Mouse (Mus musculus) liver, embryonic 11.5 days (tissue): ENCODE measurements around the gene Pde8a. TPM values are rescaled to one million over a fixed set of nuclear protein-coding genes. Genes with fewer than 3 reads are reported as not detected.

Source experiments
- ATAC-seq: fragments of 200-750 bp; cut with Nextera tagmentation; replicated peaks from 2 replicates; pipeline ENCODE4 v1.8.0; 2017; ENCODE audit warnings: moderate number of reproducible peaks, mild to moderate bottlenecking, moderate TSS enrichment, moderate library complexity; ENCODE audit not compliant: low FRiP score
- DNase-seq: peaks from one replicate; pipeline ENCODE4 v3.0.0-alpha.2; 2017; ENCODE audit warnings: low spot score
- H3K27ac ChIP-seq: fragments of 300-500 bp; sonication (generic); 2 replicates; pipeline ENCODE4 v1.5.1; 2014; ENCODE audit warnings: mild to moderate bottlenecking, low read depth, low read length, control low read depth
- H3K27me3 ChIP-seq: fragments of 300-500 bp; sonication (generic); replicated peaks from 2 replicates; pipeline ENCODE4 v1.6.1; 2014; ENCODE audit warnings: low read length, mixed read lengths; ENCODE audit not compliant: control insufficient read depth, insufficient read depth
- H3K36me3 ChIP-seq: fragments of 300-500 bp; sonication (generic); 2 replicates; pipeline ENCODE4 v1.6.1; 2014; ENCODE audit warnings: mild to moderate bottlenecking, low read length, moderate library complexity, mixed read lengths; ENCODE audit not compliant: control insufficient read depth, insufficient read depth
- H3K4me1 ChIP-seq: fragments of 300-500 bp; sonication (generic); replicated peaks from 2 replicates; pipeline ENCODE4 v1.6.1; 2014; ENCODE audit warnings: low read length, mixed read lengths; ENCODE audit not compliant: control insufficient read depth, insufficient read depth
- H3K4me2 ChIP-seq: fragments of 300-500 bp; sonication (generic); 2 replicates; pipeline ENCODE4 v1.6.1; 2014; ENCODE audit warnings: mild to moderate bottlenecking, control low read depth, moderate library complexity
- H3K4me3 ChIP-seq: fragments of 300-500 bp; sonication (generic); 2 replicates; pipeline ENCODE4 v1.5.1; 2014; ENCODE audit warnings: low read depth, low read length, control low read depth
- H3K9ac ChIP-seq: fragments of 300-500 bp; sonication (generic); 2 replicates; pipeline ENCODE4 v1.6.1; 2014; ENCODE audit warnings: low read depth, low read length, control low read depth
- H3K9me3 ChIP-seq: fragments of 300-500 bp; sonication (generic); 2 replicates; pipeline ENCODE4 v1.6.1; 2016; ENCODE audit warnings: low read length, inconsistent platforms, mixed read lengths; ENCODE audit not compliant: control insufficient read depth
- WGBS: fragments of 180-500 bp; shearing (Covaris S2); extraction: QIAGEN DNeasy Blood & Tissue Kit; methylation state at CpG from one replicate; pipeline ENCODE4 v1.1.7; 2014; 5-methylcytosine and 5-hydroxymethylcytosine counted together
- polyA plus RNA-seq: library from polyadenylated mRNA; unstranded; fragments of >200 nt; fragmentation: Nextera tagmentation; extraction: Ambion mirVana; gene quantifications from 2 replicates; pipeline ENCODE4 v1.2.1, GENCODE M21; 2014

The Pde8a gene
- polyA plus RNA-seq, 1 experiment from 2014 or later: 1.9 TPM

GRCm38 (mm10) chr7:81261548-81261947 lies 48.2 kb downstream of the Pde8a start:
- Histone ChIP-seq H3K36me3 (no peaks in the 10 kb centered on the region), H3K9me3 (no peaks in the 10 kb centered on the region), H3K27ac (no peak overlapping the region), H3K4me1 (no peaks in the 10 kb centered on the region), H3K4me2 (no peak overlapping the region), H3K9ac (no peak overlapping the region), H3K27me3 (no peaks in the 10 kb centered on the region), H3K4me3 (no peak overlapping the region)
- 75% methylated on average over 7 of the region's 7 CpGs for WGBS
- no peak for DNase-seq
- no peak for ATAC-seq

- Histone ChIP-seq H3K36me3 (no peaks in the 10 kb centered on the region), H3K27ac (no peak overlapping the region), H3K9me3 (no peaks in the 10 kb centered on the region; the same call in 1 of the 2 replicates), H3K27me3 (no peaks in the 10 kb centered on the region), H3K4me2 (no peak overlapping the region), H3K9ac (no peak overlapping the region), H3K4me1 (no peaks in the 10 kb centered on the region), H3K4me3 (no peak overlapping the region)
- WGBS: 72% methylated on average over 3 of the region's 3 CpGs
- ATAC-seq (no peak), DNase-seq (no peak)
Measured at GRCm38 (mm10) chr7:81272908-81273307, 59.5 kb downstream of the Pde8a start.

- no peaks in the 10 kb centered on the region for H3K4me1 ChIP-seq
- WGBS: 64% methylated on average over 6 of the region's 6 CpGs
- H3K9ac ChIP-seq: no peak overlapping the region
- H3K27ac ChIP-seq: no peak overlapping the region
- H3K9me3 ChIP-seq: no peaks in the 10 kb centered on the region
- H3K36me3 ChIP-seq: no peaks in the 10 kb centered on the region
- H3K4me2 ChIP-seq: no peak overlapping the region
- no peaks in the 10 kb centered on the region for H3K27me3 ChIP-seq
- DNase-seq: no peak
- H3K4me3 ChIP-seq: no peak overlapping the region
- ATAC-seq: no peak
Measured at GRCm38 (mm10) chr7:81278966-81279365, 65.6 kb downstream of the Pde8a start.

GRCm38 (mm10) chr7:81281240-81281639 lies 67.8 kb downstream of the Pde8a start:
- ATAC-seq (no peak), DNase-seq (no peak)
- Histone ChIP-seq H3K4me1 (no peaks in the 10 kb centered on the region), H3K4me3 (no peak overlapping the region), H3K9ac (no peak overlapping the region), H3K27me3 (no peaks in the 10 kb centered on the region), H3K4me2 (no peak overlapping the region), H3K36me3 (no peaks in the 10 kb centered on the region), H3K9me3 (no peaks in the 10 kb centered on the region), H3K27ac (no peak overlapping the region)
- 67% methylated on average over 1 of the region's 1 CpGs for WGBS

- Histone ChIP-seq H3K4me1 (no peaks in the 10 kb centered on the region), H3K4me2 (no peak overlapping the region), H3K4me3 (no peak overlapping the region), H3K9me3 (no peaks in the 10 kb centered on the region), H3K9ac (no peak overlapping the region), H3K27me3 (no peaks in the 10 kb centered on the region), H3K27ac (no peak overlapping the region), H3K36me3 (no peaks in the 10 kb centered on the region)
- WGBS: 47% methylated on average over 7 of the region's 7 CpGs
- no peak for ATAC-seq
- DNase-seq: no peak
Measured at GRCm38 (mm10) chr7:81286456-81286855, 73.1 kb downstream of the Pde8a start.

- DNase-seq: no peak
Measured at GRCm38 (mm10) chr7:81286946-81287345, 73.5 kb downstream of the Pde8a start.

GRCm38 (mm10) chr7:81295169-81295568 lies 81.8 kb downstream of the Pde8a start:
- no peak for ATAC-seq

More at GRCm38 (mm10) chr7:81286946-81287345, 73.5 kb downstream of the Pde8a start:
- H3K9me3 ChIP-seq: no peaks in the 10 kb centered on the region
- WGBS: 63% methylated on average over 8 of the region's 8 CpGs
- H3K4me3 ChIP-seq: no peak overlapping the region
- no peaks in the 10 kb centered on the region for H3K36me3 ChIP-seq
- H3K4me2 ChIP-seq: no peak overlapping the region
- no peaks in the 10 kb centered on the region for H3K4me1 ChIP-seq
- H3K27ac ChIP-seq: no peak overlapping the region
- no peak overlapping the region for H3K9ac ChIP-seq
- H3K27me3 ChIP-seq: no peaks in the 10 kb centered on the region
- ATAC-seq: no peak

GRCm38 (mm10) chr7:81298206-81298605 lies 84.8 kb downstream of the Pde8a start:
- 44% methylated on average over 6 of the region's 6 CpGs for WGBS
- ATAC-seq (no peak), DNase-seq (no peak)
- Histone ChIP-seq H3K9me3 (no peaks in the 10 kb centered on the region), H3K4me3 (no peak overlapping the region), H3K27me3 (no peaks in the 10 kb centered on the region), H3K4me2 (no peak overlapping the region), H3K4me1 (no peaks in the 10 kb centered on the region), H3K27ac (no peak overlapping the region), H3K9ac (no peak overlapping the region), H3K36me3 (no peaks in the 10 kb centered on the region)

More at GRCm38 (mm10) chr7:81295169-81295568, 81.8 kb downstream of the Pde8a start:
- H3K9me3 ChIP-seq: no peaks in the 10 kb centered on the region
- no peak overlapping the region for H3K9ac ChIP-seq
- H3K4me1 ChIP-seq: no peaks in the 10 kb centered on the region
- WGBS: 82% methylated on average over 2 of the region's 2 CpGs
- no peak for DNase-seq
- H3K27ac ChIP-seq: no peak overlapping the region
- no peak overlapping the region for H3K4me3 ChIP-seq
- H3K4me2 ChIP-seq: no peak overlapping the region
- H3K27me3 ChIP-seq: no peaks in the 10 kb centered on the region
- H3K36me3 ChIP-seq: no peaks in the 10 kb centered on the region

- 82% methylated on average over 7 of the region's 7 CpGs for WGBS
- Histone ChIP-seq H3K36me3 (no peaks in the 10 kb centered on the region), H3K4me2 (no peak overlapping the region), H3K27ac (no peak overlapping the region), H3K9me3 (no peaks in the 10 kb centered on the region), H3K9ac (no peak overlapping the region), H3K27me3 (no peaks in the 10 kb centered on the region), H3K4me3 (no peak overlapping the region), H3K4me1 (no peaks in the 10 kb centered on the region)
- no peak for DNase-seq
- ATAC-seq: no peak
Measured at GRCm38 (mm10) chr7:81301323-81301722, 87.9 kb downstream of the Pde8a start.
